Mouse (Mus musculus): Measurements from ENCODE around the gene Kif1c. TPM values are rescaled to one million over a fixed set of nuclear protein-coding genes. Genes with fewer than 3 reads are reported as not detected.
"Not testable (repeated sequence)": the region's sequence is repeated elsewhere in the genome, so short reads cannot be mapped to it uniquely, and the experiment has no call there.

The Kif1c gene
- polyA plus RNA-seq, 1 experiment from 2014 or later, result 10.2 TPM

DNA sequence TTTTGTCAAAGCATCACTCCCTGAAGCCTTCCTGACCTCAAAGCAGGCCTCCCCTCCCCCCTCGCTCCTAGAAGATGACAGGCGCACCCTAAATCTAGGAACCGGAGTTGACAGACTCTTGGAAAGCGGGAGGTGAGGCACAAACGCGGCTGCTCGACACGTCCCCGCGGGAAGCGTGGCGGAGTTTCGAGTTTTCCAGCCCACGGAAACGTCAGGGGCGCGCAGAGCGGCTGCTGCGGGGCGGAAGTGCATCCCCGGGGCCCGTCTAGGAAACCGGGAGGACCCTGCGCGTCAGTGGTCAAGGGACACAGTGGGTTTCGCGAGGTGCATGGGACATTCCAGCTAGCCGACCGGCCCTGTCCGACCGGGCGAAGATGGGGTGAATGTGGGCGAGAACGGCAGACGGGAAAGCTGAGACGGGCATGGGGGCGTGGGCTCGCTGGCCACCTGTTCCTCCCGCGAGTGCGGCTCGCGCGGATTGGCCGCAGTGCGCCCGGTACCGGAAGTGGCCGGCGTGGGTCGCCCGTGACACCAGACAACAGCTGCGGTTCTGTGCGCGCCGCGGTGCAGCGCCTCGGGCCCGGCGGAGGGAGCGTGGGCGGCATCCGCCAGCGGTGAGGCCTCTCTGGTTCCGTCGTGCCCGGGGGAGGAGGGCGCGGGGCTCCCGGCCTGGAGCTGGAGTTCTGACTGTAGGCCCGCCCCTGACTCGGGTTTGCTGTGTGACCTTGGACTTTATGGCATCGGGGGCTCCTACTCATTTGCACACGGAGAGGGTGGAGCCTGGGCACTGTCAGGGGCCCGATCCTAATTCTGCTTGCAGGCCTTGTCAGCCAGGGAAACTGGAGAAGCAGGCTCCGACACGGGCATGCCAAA is 63.8 kb downstream of the Kif1c start, which contains the start of gene Zfp3:
Zfp3 (plus strand) TSS at position 274 of the 873 bp plus-strand sequence.
- Histone ChIP-seq H3K27me3 (ENCODE audit: control insufficient read depth, insufficient read depth, low read length) (no peaks in the 10 kb centered on the region), H3K9me3 (ENCODE audit: control insufficient read depth, low read length) (0 out of 2 replicates have a peak, but pooled peaks cover 2% of the 10 kb centered on the region), H3K27ac (replicated peaks; ENCODE audit: low read depth, low read length) (0 out of 2 replicates have a peak within 1 kb of the TSS, but pooled peaks have one; percentile 30), H3K4me2 (ENCODE audit: low read depth, severe bottlenecking) (peak within 1 kb of the TSS; percentile 84), H3K4me1 (ENCODE audit: control insufficient read depth, insufficient read depth, low read length) (peaks cover 3% of the 10 kb centered on the region; the same call in 1 of the 2 replicates), H3K4me3 (ENCODE audit: low read depth, low read length) (peak within 1 kb of the TSS; percentile 80), H3K36me3 (ENCODE audit: control insufficient read depth, insufficient read depth, low read length) (no peaks in the 10 kb centered on the region), H3K9ac (ENCODE audit: low read length) (peak within 1 kb of the TSS; percentile 79)
- DNase-seq (ENCODE audit: low spot score), result peak; percentile 75
- 1% methylated on average over 78 of the region's 78 CpGs for WGBS
- peak; percentile 80; the same call in 1 of the 2 replicates for ATAC-seq (ENCODE audit: insufficient number of reproducible peaks, low FRiP score, low TSS enrichment, low read depth)

DNA sequence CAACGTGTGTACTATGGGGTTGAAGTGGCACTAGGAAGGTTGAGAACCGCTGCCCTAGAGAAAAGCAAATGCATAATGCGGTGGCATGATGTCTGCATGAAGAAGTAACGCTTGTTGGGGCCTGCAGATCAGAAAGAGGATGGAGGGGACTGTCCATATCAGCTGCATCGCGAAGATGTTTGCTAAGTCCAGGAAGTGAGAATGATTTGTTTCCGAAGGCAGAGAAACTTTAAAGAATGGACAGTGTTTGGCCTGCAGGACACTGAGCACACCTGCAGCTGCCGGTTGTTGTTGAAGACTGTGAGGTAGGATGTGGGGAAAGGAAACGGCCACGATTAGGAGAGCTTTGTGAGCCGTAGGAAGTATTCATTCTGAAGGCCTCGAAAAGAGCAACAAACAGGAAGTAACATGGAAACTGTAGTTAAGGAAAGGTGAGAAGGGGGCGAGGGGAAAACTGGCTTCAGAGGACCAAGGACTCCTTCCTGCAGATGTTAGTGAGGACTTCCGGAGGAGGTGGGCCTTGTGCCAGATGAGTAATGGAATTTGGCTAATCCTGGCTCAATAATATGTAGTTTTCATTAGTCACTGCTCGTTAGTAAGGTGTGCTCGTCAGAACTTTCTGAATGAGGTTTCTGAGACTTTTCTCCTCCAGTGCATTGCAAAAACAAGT is 65.6 kb downstream of the Kif1c start:
- 80% methylated on average over 16 of the region's 16 CpGs for WGBS
- H3K4me3 ChIP-seq (ENCODE audit: low read depth, low read length), result no peak overlapping the region
- H3K27me3 ChIP-seq (ENCODE audit: control insufficient read depth, insufficient read depth, low read length), result no peaks in the 10 kb centered on the region
- H3K27ac ChIP-seq (replicated peaks; ENCODE audit: low read depth, low read length), result no peak overlapping the region
- no peak for ATAC-seq (ENCODE audit: insufficient number of reproducible peaks, low FRiP score, low TSS enrichment, low read depth)
- H3K9me3 ChIP-seq (ENCODE audit: control insufficient read depth, low read length), result 0 out of 2 replicates have a peak, but pooled peaks cover 2% of the 10 kb centered on the region
- no peaks in the 10 kb centered on the region for H3K36me3 ChIP-seq (ENCODE audit: control insufficient read depth, insufficient read depth, low read length)
- peaks cover 3% of the 10 kb centered on the region; the same call in 1 of the 2 replicates for H3K4me1 ChIP-seq (ENCODE audit: control insufficient read depth, insufficient read depth, low read length)
- no peak overlapping the region for H3K4me2 ChIP-seq (ENCODE audit: low read depth, severe bottlenecking)
- H3K9ac ChIP-seq (ENCODE audit: low read length), result no peak overlapping the region
- no peak for DNase-seq (ENCODE audit: low spot score)

DNA sequence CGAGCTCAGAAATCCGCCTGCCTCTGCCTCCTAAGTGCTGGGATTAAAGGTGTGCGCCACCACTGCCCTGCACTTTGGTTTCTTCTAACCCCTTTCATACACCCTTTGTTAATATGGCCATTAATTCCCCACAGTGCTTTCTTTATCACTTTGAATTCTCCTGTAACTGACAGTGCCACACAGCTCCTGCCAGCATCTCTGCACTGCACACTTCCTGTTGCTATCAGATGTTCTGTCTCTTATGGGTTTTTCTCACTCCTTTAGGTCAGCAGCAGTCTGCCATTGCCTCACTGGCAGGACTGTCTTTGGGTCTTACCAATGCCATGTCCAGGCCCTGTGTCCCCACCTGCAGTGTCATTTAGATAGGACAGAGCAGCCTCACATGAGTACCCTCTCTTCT is 70.5 kb downstream of the Kif1c start:
- 91% methylated on average over 3 of the region's 3 CpGs for WGBS

DNA sequence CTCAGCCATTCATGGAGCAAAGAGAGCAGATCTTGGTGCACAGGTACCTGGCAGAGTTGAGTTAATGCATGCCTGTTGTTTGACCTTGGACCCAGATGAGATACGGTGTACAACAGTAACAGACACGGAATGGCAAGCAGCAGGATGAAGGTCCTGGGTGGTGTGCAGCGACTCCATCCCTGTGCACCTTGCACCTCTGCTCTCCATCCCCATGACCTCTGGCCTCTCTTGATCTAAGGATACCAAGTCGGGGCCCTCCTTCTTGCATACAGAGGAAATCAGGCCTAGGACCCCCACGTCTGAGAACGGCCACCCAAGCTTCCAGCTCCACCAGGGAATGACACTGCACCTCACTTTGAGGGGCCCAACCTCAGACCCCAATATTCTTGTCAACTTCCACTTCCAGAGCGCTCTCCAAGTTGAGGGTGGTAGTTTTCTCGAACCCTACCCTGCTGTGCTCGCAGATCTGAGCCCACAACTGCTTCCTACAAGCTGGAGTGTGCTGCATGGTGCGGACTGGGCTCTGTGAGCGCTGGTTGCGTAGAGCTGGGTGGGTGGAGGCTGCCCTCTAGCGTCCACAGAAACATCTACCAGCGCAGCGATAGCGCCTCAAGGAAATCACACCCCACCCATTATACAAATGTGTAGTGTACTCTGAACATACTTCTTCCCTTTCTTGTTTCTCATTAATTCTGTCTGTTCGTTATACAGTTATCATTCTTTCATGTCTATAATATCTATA is 76.7 kb downstream of the Kif1c start:
- Histone ChIP-seq H3K4me1 (ENCODE audit: control insufficient read depth, insufficient read depth, low read length) (no peaks in the 10 kb centered on the region), H3K4me2 (ENCODE audit: low read depth, severe bottlenecking) (no peak overlapping the region), H3K36me3 (ENCODE audit: control insufficient read depth, insufficient read depth, low read length) (peaks cover 3% of the 10 kb centered on the region; the same call in 1 of the 2 replicates), H3K9ac (ENCODE audit: low read length) (no peak overlapping the region), H3K4me3 (ENCODE audit: low read depth, low read length) (no peak overlapping the region), H3K9me3 (ENCODE audit: control insufficient read depth, low read length) (no peaks in the 10 kb centered on the region), H3K27ac (replicated peaks; ENCODE audit: low read depth, low read length) (no peak overlapping the region), H3K27me3 (ENCODE audit: control insufficient read depth, insufficient read depth, low read length) (no peaks in the 10 kb centered on the region)
- 28% methylated on average over 17 of the region's 17 CpGs for WGBS
- DNase-seq (ENCODE audit: low spot score) (peak; percentile 81), ATAC-seq (ENCODE audit: insufficient number of reproducible peaks, low FRiP score, low TSS enrichment, low read depth) (no peak)

More for the DNA sequence above, 70.5 kb downstream of the Kif1c start:
- Histone ChIP-seq H3K9ac (ENCODE audit: low read length) (no peak overlapping the region), H3K36me3 (ENCODE audit: control insufficient read depth, insufficient read depth, low read length) (peaks cover 10% of the 10 kb centered on the region; the same call in 1 of the 2 replicates), H3K27me3 (ENCODE audit: control insufficient read depth, insufficient read depth, low read length) (no peaks in the 10 kb centered on the region), H3K4me2 (ENCODE audit: low read depth, severe bottlenecking) (no peak overlapping the region), H3K4me3 (ENCODE audit: low read depth, low read length) (no peak overlapping the region), H3K9me3 (ENCODE audit: control insufficient read depth, low read length) (no peaks in the 10 kb centered on the region), H3K27ac (replicated peaks; ENCODE audit: low read depth, low read length) (no peak overlapping the region), H3K4me1 (ENCODE audit: control insufficient read depth, insufficient read depth, low read length) (no peaks in the 10 kb centered on the region)
- DNase-seq (ENCODE audit: low spot score) (no peak), ATAC-seq (ENCODE audit: insufficient number of reproducible peaks, low FRiP score, low TSS enrichment, low read depth) (no peak)

DNA sequence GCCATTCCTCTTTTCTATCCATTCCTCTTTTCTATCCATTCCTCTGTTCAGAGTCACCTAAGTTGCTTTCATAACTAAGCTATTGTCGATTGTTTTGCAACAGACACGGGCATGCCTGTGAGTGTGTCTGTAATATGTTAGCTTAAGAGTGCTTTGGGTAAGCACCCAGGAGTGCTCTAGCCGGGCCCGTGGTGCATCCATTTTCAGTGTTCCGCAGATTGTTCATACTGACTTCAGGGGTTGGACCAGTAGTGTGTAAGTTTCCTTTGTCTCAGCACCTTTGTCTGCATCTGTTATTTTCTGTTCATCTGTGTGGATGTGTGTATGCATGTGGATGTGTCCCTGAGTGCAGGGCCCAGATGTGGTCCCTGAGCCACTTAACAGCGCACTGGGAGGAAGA is 77.3 kb downstream of the Kif1c start:
- Histone ChIP-seq H3K27me3 (ENCODE audit: control insufficient read depth, insufficient read depth, low read length) (no peaks in the 10 kb centered on the region), H3K4me1 (ENCODE audit: control insufficient read depth, insufficient read depth, low read length) (no peaks in the 10 kb centered on the region), H3K27ac (replicated peaks; ENCODE audit: low read depth, low read length) (no peak overlapping the region), H3K4me2 (ENCODE audit: low read depth, severe bottlenecking) (no peak overlapping the region), H3K9me3 (ENCODE audit: control insufficient read depth, low read length) (no peaks in the 10 kb centered on the region), H3K4me3 (ENCODE audit: low read depth, low read length) (no peak overlapping the region), H3K9ac (ENCODE audit: low read length) (no peak overlapping the region), H3K36me3 (ENCODE audit: control insufficient read depth, insufficient read depth, low read length) (no peaks in the 10 kb centered on the region)
- WGBS, result 68% methylated on average over 6 of the region's 6 CpGs
- no peak for ATAC-seq (ENCODE audit: insufficient number of reproducible peaks, low FRiP score, low TSS enrichment, low read depth)
- no peak for DNase-seq (ENCODE audit: low spot score)

DNA sequence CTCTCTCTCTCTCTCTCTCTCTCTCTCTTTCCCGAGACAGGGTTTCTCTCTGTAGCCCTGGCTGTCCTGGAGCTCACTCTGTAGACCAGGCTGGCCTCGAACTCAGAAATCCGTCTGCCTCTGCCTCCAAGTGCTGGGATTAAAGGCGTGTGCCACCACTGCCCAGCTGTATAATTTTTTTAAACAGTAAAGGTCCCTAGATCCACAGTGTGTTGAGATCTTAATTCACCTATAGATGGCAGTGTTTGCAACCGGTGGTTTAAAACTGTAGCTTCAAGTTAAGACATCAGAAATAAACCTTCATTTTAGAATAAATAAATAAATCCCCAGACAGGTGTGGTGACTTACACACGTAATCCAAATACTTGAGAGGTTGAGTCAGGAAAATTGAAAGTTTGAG is 77.7 kb downstream of the Kif1c start:
- not testable (repeated sequence) for DNase-seq (ENCODE audit: low spot score); H3K4me2 ChIP-seq (ENCODE audit: low read depth, severe bottlenecking)
- WGBS, result 35% methylated on average over 6 of the region's 6 CpGs

More for the DNA sequence above, 77.7 kb downstream of the Kif1c start:
- H3K27me3 ChIP-seq (ENCODE audit: control insufficient read depth, insufficient read depth, low read length); ATAC-seq (ENCODE audit: insufficient number of reproducible peaks, low FRiP score, low TSS enrichment, low read depth); H3K36me3 ChIP-seq (ENCODE audit: control insufficient read depth, insufficient read depth, low read length); H3K9ac ChIP-seq (ENCODE audit: low read length); H3K9me3 ChIP-seq (ENCODE audit: control insufficient read depth, low read length); H3K27ac ChIP-seq (replicated peaks; ENCODE audit: low read depth, low read length); H3K4me1 ChIP-seq (ENCODE audit: control insufficient read depth, insufficient read depth, low read length); H3K4me3 ChIP-seq (ENCODE audit: low read depth, low read length): not testable (repeated sequence)
